Mouse (Mus musculus) neural tube, embryonic 13.5 days (tissue): ENCODE measurements at regions not wholly inside any gene's neighbourhood (a gene's known extent, or its start where the extent isn't known, plus 50 kb on each side); places are given as distances from the start of the nearest gene placed in this dataset. TPM values are rescaled to one million over a fixed set of nuclear protein-coding genes. Genes with fewer than 3 reads are reported as not detected.

ENCODE experiments used
- microRNA-seq: library from miRNA; unstranded; fragments of <30 nt; microRNA quantifications from one replicate; pipeline ENCODE4, GENCODE M21; 2016

Small RNA genes lying in the stretch of these regions (microRNA-seq; reads per million reads assigned to microRNA genes)
- not detected for gene Gm27410
